Mouse (Mus musculus) left cerebral cortex, postnatal 25 days (tissue): ENCODE measurements at regions not wholly inside any gene's neighbourhood (a gene's known extent, or its start where the extent isn't known, plus 50 kb on each side); places are given as distances from the start of the nearest gene placed in this dataset.
A peak's percentile ranks its signal among the peaks of the same experiment; 100 is the strongest.

Experiments used
- DNase-seq, 2 experiments: peaks; one replicate each; pipeline ENCODE4 v3.0.0; 2022; ENCODE audit warnings: low spot score in 2 of 2, mixed read lengths in 1 of 2
- intact Hi-C: fragments of 180-260 bp; cut with DNase I; formaldehyde crosslinking; loops from one replicate; pipeline ENCODE4 v1.15.1; 2025

GRCm38 (mm10) chr3:41424142-41424939, 131.2 kb upstream of the Jade1 start:
- intact Hi-C loops = no loop called here
- no peak for DNase-seq

- intact Hi-C loops = no loop called here
- no peak for DNase-seq
These were observed 131.9 kb upstream of the Jade1 start for GRCm38 (mm10) chr3:41423630-41424029.

GRCm38 (mm10) chr3:41422615-41423579, 132.6 kb upstream of the Jade1 start:
- intact Hi-C loops = no loop called here
- no peak for DNase-seq

- no peak for DNase-seq
- intact Hi-C loops = no loop called here
These were observed 141.8 kb upstream of the Jade1 start for GRCm38 (mm10) chr3:41413771-41414170.

- no peak for DNase-seq
- intact Hi-C loops = no loop called here
These were observed 142.8 kb upstream of the Jade1 start for GRCm38 (mm10) chr3:41412698-41413097.

- DNase-seq = peak; percentile 6 to 16
- intact Hi-C loops = no loop called here
These were observed 146.5 kb upstream of the Jade1 start for GRCm38 (mm10) chr3:41408821-41409737.

- intact Hi-C loops = no loop called here
- DNase-seq = peak; percentile 50 to 85
These were observed 147.1 kb upstream of the Jade1 start for GRCm38 (mm10) chr3:41408423-41408820.

GRCm38 (mm10) chr3:41407988-41408387, 147.5 kb upstream of the Jade1 start:
- intact Hi-C loops = no loop called here

GRCm38 (mm10) chr3:41407520-41407919, 148.0 kb upstream of the Jade1 start:
- intact Hi-C loops = no loop called here
- DNase-seq = no peak

More at GRCm38 (mm10) chr3:41407988-41408387, 147.5 kb upstream of the Jade1 start:
- no peak for DNase-seq

GRCm38 (mm10) chr3:41401881-41402280, 153.7 kb upstream of the Jade1 start:
- intact Hi-C loops = no loop called here
- no peak for DNase-seq

- no peak for DNase-seq
- intact Hi-C loops = no loop called here
These were observed 165.7 kb upstream of the Jade1 start for GRCm38 (mm10) chr3:41389868-41390267.

GRCm38 (mm10) chr3:41387469-41388212, 167.9 kb upstream of the Jade1 start:
- no peak for DNase-seq
- intact Hi-C loops = no loop called here

- no peak for DNase-seq
- intact Hi-C loops = no loop called here
These were observed 169.2 kb upstream of the Jade1 start for GRCm38 (mm10) chr3:41386299-41386698.

GRCm38 (mm10) chr3:41384410-41384809, 171.1 kb upstream of the Jade1 start:
- intact Hi-C loops = no loop called here
- no peak for DNase-seq

GRCm38 (mm10) chr3:41378576-41378975, 177.0 kb upstream of the Jade1 start:
- no peak for DNase-seq
- intact Hi-C loops = no loop called here

- intact Hi-C loops = no loop called here
- DNase-seq = peak; percentile 35 to 41
These were observed 177.6 kb upstream of the Jade1 start for GRCm38 (mm10) chr3:41377826-41378406.

- DNase-seq = no peak
These were observed 178.5 kb upstream of the Jade1 start for GRCm38 (mm10) chr3:41376848-41377582.

More at GRCm38 (mm10) chr3:41376848-41377582, 178.5 kb upstream of the Jade1 start:
- intact Hi-C loops = no loop called here
